Mouse (Mus musculus) brown adipose tissue, adult 24 weeks (tissue): Measurements from ENCODE around the gene Rcc1. TPM values are rescaled to one million over a fixed set of nuclear protein-coding genes. Genes with fewer than 3 reads are reported as not detected.

Source experiments
- H3K27ac ChIP-seq: fragments of 200-500 bp; replicated peaks from 2 replicates; pipeline ENCODE4 v1.5.1; 2012; ENCODE audit warnings: low read depth, mild to moderate bottlenecking, low read length
- H3K4me1 ChIP-seq: fragments of 200-500 bp; 2 replicates; pipeline ENCODE4 v1.6.1; 2012; ENCODE audit warnings: low read length, mixed read lengths; ENCODE audit not compliant: control insufficient read depth, insufficient read depth, insufficient read length
- H3K4me3 ChIP-seq: fragments of 200-500 bp; 2 replicates; pipeline ENCODE4 v1.5.1; 2012; ENCODE audit warnings: low read depth, mild to moderate bottlenecking, low read length, moderate library complexity; ENCODE audit not compliant: insufficient read depth
- polyA plus RNA-seq: library from polyadenylated mRNA; stranded (reverse); fragments of >200 nt; gene quantifications from 2 replicates; pipeline ENCODE4 v1.2.4, GENCODE M21; 2012; ENCODE audit not compliant: missing spikeins, insufficient read depth, insufficient read length

The Rcc1 gene
- polyA plus RNA-seq, 1 experiment, result 3.4 TPM

- Histone ChIP-seq H3K4me3 (no peak overlapping the region), H3K27ac (no peak overlapping the region), H3K4me1 (no peaks in the 10 kb centered on the region)
Observed at GRCm38 (mm10) chr4:132369953-132370750, 16.7 kb upstream of the Rcc1 start.

- Histone ChIP-seq H3K27ac (no peak overlapping the region), H3K4me3 (no peak overlapping the region), H3K4me1 (no peaks in the 10 kb centered on the region)
Observed at GRCm38 (mm10) chr4:132367480-132368201, 14.2 kb upstream of the Rcc1 start.

GRCm38 (mm10) chr4:132365450-132366060, 12.2 kb upstream of the Rcc1 start:
- Histone ChIP-seq H3K4me1 (no peaks in the 10 kb centered on the region), H3K4me3 (no peak overlapping the region), H3K27ac (no peak overlapping the region)

GRCm38 (mm10) chr4:132363487-132363886, 10.1 kb upstream of the Rcc1 start:
- Histone ChIP-seq H3K4me3 (no peak overlapping the region), H3K4me1 (no peaks in the 10 kb centered on the region), H3K27ac (no peak overlapping the region)

- Histone ChIP-seq H3K4me1 (no peaks in the 10 kb centered on the region), H3K27ac (no peak overlapping the region), H3K4me3 (no peak overlapping the region)
Observed at GRCm38 (mm10) chr4:132359510-132359909, 6.1 kb upstream of the Rcc1 start.

- Histone ChIP-seq H3K4me3 (no peak overlapping the region), H3K27ac (no peak overlapping the region), H3K4me1 (0 out of 2 replicates have a peak, but pooled peaks cover 2% of the 10 kb centered on the region)
Observed at GRCm38 (mm10) chr4:132356170-132356569, 2.8 kb upstream of the Rcc1 start.

GRCm38 (mm10) chr4:132355403-132355802, 2.0 kb upstream of the Rcc1 start:
- H3K4me3 ChIP-seq, result no peak overlapping the region
- no peak overlapping the region for H3K27ac ChIP-seq
- 0 out of 2 replicates have a peak, but pooled peaks cover 2% of the 10 kb centered on the region for H3K4me1 ChIP-seq

GRCm38 (mm10) chr4:132354571-132354970, 1.2 kb upstream of the Rcc1 start:
- 0 out of 2 replicates have a peak, but pooled peaks cover 2% of the 10 kb centered on the region for H3K4me1 ChIP-seq
- H3K27ac ChIP-seq, result peak overlapping the region; percentile 83
- no peak overlapping the region for H3K4me3 ChIP-seq

- H3K4me3 ChIP-seq, result peak overlapping the region; percentile 84
- peak overlapping the region; percentile 85 for H3K27ac ChIP-seq
- 0 out of 2 replicates have a peak, but pooled peaks cover 2% of the 10 kb centered on the region for H3K4me1 ChIP-seq
Observed at GRCm38 (mm10) chr4:132352739-132353138, 666 bp downstream of the Rcc1 start.

- Histone ChIP-seq H3K4me1 (0 out of 2 replicates have a peak, but pooled peaks cover 2% of the 10 kb centered on the region), H3K4me3 (no peak overlapping the region), H3K27ac (no peak overlapping the region)
Observed at GRCm38 (mm10) chr4:132351401-132351800, 2.0 kb downstream of the Rcc1 start.

GRCm38 (mm10) chr4:132350854-132351253, 2.6 kb downstream of the Rcc1 start:
- no peak overlapping the region for H3K4me3 ChIP-seq
- H3K4me1 ChIP-seq, result 0 out of 2 replicates have a peak, but pooled peaks cover 2% of the 10 kb centered on the region
- H3K27ac ChIP-seq, result no peak overlapping the region

GRCm38 (mm10) chr4:132350123-132350740, 3.2 kb downstream of the Rcc1 start:
- H3K27ac ChIP-seq, result no peak overlapping the region
- H3K4me3 ChIP-seq, result no peak overlapping the region
- H3K4me1 ChIP-seq, result 0 out of 2 replicates have a peak, but pooled peaks cover 2% of the 10 kb centered on the region

GRCm38 (mm10) chr4:132349495-132350122, 3.8 kb downstream of the Rcc1 start:
- H3K27ac ChIP-seq, result no peak overlapping the region
- no peak overlapping the region for H3K4me3 ChIP-seq
- H3K4me1 ChIP-seq, result 0 out of 2 replicates have a peak, but pooled peaks cover 2% of the 10 kb centered on the region

GRCm38 (mm10) chr4:132346661-132347060, 6.7 kb downstream of the Rcc1 start:
- H3K4me1 ChIP-seq, result no peaks in the 10 kb centered on the region

More at GRCm38 (mm10) chr4:132346661-132347060, 6.7 kb downstream of the Rcc1 start:
- no peak overlapping the region for H3K4me3 ChIP-seq
- no peak overlapping the region for H3K27ac ChIP-seq
